Mouse (Mus musculus) CH12.LX (cell line): ENCODE results near the gene Caln1. TPM values are rescaled to one million over a fixed set of nuclear protein-coding genes. Genes with fewer than 3 reads are reported as not detected.

Experiments
- DNase-seq: peaks from one replicate; pipeline ENCODE4 v3.0.0-alpha.2; 2013; ENCODE audit errors: extremely low read depth
- H3K27ac ChIP-seq: 2 replicates; pipeline ENCODE4 v1.5.1; 2012; ENCODE audit warnings: low read depth, mild to moderate bottlenecking, control low read depth, moderate library complexity; ENCODE audit not compliant: insufficient read depth
- H3K27me3 ChIP-seq: replicated peaks from 2 replicates; pipeline ENCODE3; 2012; ENCODE audit warnings: inconsistent platforms
- H3K36me3 ChIP-seq, 2 experiments: replicated peaks in 1 of 2; 2 replicates each; pipeline versions ENCODE3 to v1.6.1; 2012; ENCODE audit warnings: inconsistent platforms in 1 of 2, low read length in 1 of 2, mild to moderate bottlenecking in 1 of 2, mixed read lengths in 1 of 2, moderate library complexity in 1 of 2; ENCODE audit not compliant: control insufficient read depth in 1 of 2, insufficient read depth in 1 of 2
- H3K4me1 ChIP-seq, 2 experiments: 2 replicates each; pipeline ENCODE4 v1.6.1; 2012; ENCODE audit warnings: inconsistent platforms in 1 of 2, moderate library complexity in 1 of 2; ENCODE audit not compliant: insufficient read depth in 2 of 2, control insufficient read depth in 1 of 2
- H3K4me2 ChIP-seq: 2 replicates; pipeline ENCODE4 v1.6.1; 2012; ENCODE audit warnings: low read depth, mild to moderate bottlenecking, control low read depth; ENCODE audit not compliant: poor library complexity, insufficient read depth, severe bottlenecking
- H3K4me3 ChIP-seq, 3 experiments: fragments of 150-350 bp in 1 of 3; sonication (generic) in 1 of 3; replicated peaks in 1 of 3; 2 replicates each; pipeline versions ENCODE3 to v1.5.1; 2011 to 2012; ENCODE audit warnings: low read depth in 2 of 3, low read length in 2 of 3, mild to moderate bottlenecking in 2 of 3, moderate library complexity in 2 of 3, control low read depth in 1 of 3, improper control_type of control experiment in 1 of 3, inconsistent platforms in 1 of 3, mixed read lengths in 1 of 3; ENCODE audit not compliant: poor library complexity in 1 of 3
- H3K79me2 ChIP-seq: replicated peaks from 2 replicates; pipeline ENCODE4 v1.6.1; 2012; ENCODE audit warnings: mild to moderate bottlenecking, moderate library complexity; ENCODE audit not compliant: control insufficient read depth, poor library complexity, insufficient read depth, severe bottlenecking; ENCODE audit errors: extremely low read depth
- H3K9ac ChIP-seq: 2 replicates; pipeline ENCODE4 v1.6.1; 2012; ENCODE audit warnings: low read depth, mild to moderate bottlenecking, control low read depth, moderate library complexity; ENCODE audit not compliant: insufficient read depth
- H3K9me3 ChIP-seq: replicated peaks from 2 replicates; pipeline ENCODE3; 2012; ENCODE audit warnings: low read length, inconsistent platforms, mixed read lengths
- CHD2 ChIP-seq: IDR thresholded peaks from 2 replicates; pipeline ENCODE4 v1.6.1; 2011; ENCODE audit warnings: low read length, improper control_type of control experiment
- CTCF ChIP-seq, 2 experiments: IDR thresholded peaks in 1 of 2; conservative IDR thresholded peaks in 1 of 2; 2 replicates each; pipeline ENCODE4 v1.5.1; 2011 to 2012; ENCODE audit warnings: low read depth in 2 of 2, low read length in 2 of 2, improper control_type of control experiment in 1 of 2, inconsistent platforms in 1 of 2, mild to moderate bottlenecking in 1 of 2, moderate library complexity in 1 of 2
- E2F4 ChIP-seq: IDR thresholded peaks from 2 replicates; pipeline ENCODE4 v1.6.1; 2011; ENCODE audit warnings: low read depth, low read length, improper control_type of control experiment; ENCODE audit not compliant: insufficient replicate concordance
- HCFC1 ChIP-seq: IDR thresholded peaks from 2 replicates; pipeline ENCODE4 v1.6.1; 2012; ENCODE audit warnings: low read depth, mild to moderate bottlenecking, inconsistent platforms, low read length, improper control_type of control experiment
- IRF4 ChIP-seq: IDR thresholded peaks from 2 replicates; pipeline ENCODE4 v1.6.1; 2014; ENCODE audit warnings: low read depth, mild to moderate bottlenecking, inconsistent platforms, low read length, improper control_type of control experiment
- JUN ChIP-seq: IDR thresholded peaks from 2 replicates; pipeline ENCODE4 v1.6.1; 2011; ENCODE audit warnings: low read depth, mild to moderate bottlenecking, low read length, improper control_type of control experiment, moderate library complexity; ENCODE audit not compliant: insufficient read depth
- JUND ChIP-seq: conservative IDR thresholded peaks from 2 replicates; pipeline ENCODE4 v1.6.1; 2011; ENCODE audit warnings: low read depth, low read length, improper control_type of control experiment
- KAT2A ChIP-seq: IDR thresholded peaks from 2 replicates; pipeline ENCODE4 v1.6.1; 2012; ENCODE audit warnings: low read length, improper control_type of control experiment, inconsistent platforms; ENCODE audit not compliant: insufficient replicate concordance
- MAX ChIP-seq: IDR thresholded peaks from 2 replicates; pipeline ENCODE4 v1.6.1; 2011; ENCODE audit warnings: low read length, improper control_type of control experiment
- MYC ChIP-seq: IDR thresholded peaks from 2 replicates; pipeline ENCODE4 v1.6.1; 2011; ENCODE audit warnings: low read depth, mild to moderate bottlenecking, improper control_type of control experiment, low read length
- NELFE ChIP-seq: IDR thresholded peaks from 2 replicates; pipeline ENCODE4 v1.6.1; 2011; ENCODE audit warnings: low read depth, low read length, improper control_type of control experiment
- PAX5 ChIP-seq: IDR thresholded peaks from 2 replicates; pipeline ENCODE4 v1.6.1; 2012; ENCODE audit warnings: low read length, inconsistent platforms, mixed read lengths
- POLR2A ChIP-seq: IDR thresholded peaks from 2 replicates; pipeline ENCODE4 v1.6.1; 2011; ENCODE audit warnings: low read depth, mild to moderate bottlenecking, improper control_type of control experiment, low read length
- POLR2AphosphoS2 ChIP-seq: IDR thresholded peaks from 2 replicates; pipeline ENCODE4 v1.6.1; 2011; ENCODE audit warnings: low read depth, low read length, improper control_type of control experiment
- RCOR1 ChIP-seq: conservative IDR thresholded peaks from 2 replicates; pipeline ENCODE4 v1.6.1; 2012; ENCODE audit warnings: low read depth, mild to moderate bottlenecking, inconsistent platforms, low read length, improper control_type of control experiment
- SMC3 ChIP-seq: IDR thresholded peaks from 2 replicates; pipeline ENCODE4 v1.6.1; 2011; ENCODE audit warnings: low read depth, low read length, improper control_type of control experiment
- TCF12 ChIP-seq: IDR thresholded peaks from 2 replicates; pipeline ENCODE4 v1.6.1; 2014; ENCODE audit warnings: low read depth, mild to moderate bottlenecking, inconsistent platforms, low read length, improper control_type of control experiment
- UBTF ChIP-seq: IDR thresholded peaks from 2 replicates; pipeline ENCODE4 v1.6.1; 2012; ENCODE audit warnings: low read depth, mild to moderate bottlenecking, inconsistent platforms, low read length, improper control_type of control experiment, moderate library complexity
- USF2 ChIP-seq: conservative IDR thresholded peaks from 2 replicates; pipeline ENCODE4 v1.6.1; 2011; ENCODE audit warnings: low read depth, low read length, improper control_type of control experiment
- dilution Hi-C: fragments of 300-500 bp; cut with MboI; formaldehyde crosslinking; loops from 2 replicates; pipeline ENCODE4 v1.14.3; 2020; ENCODE audit warnings: low sequenced_read_pairs; ENCODE audit not compliant: extremely low pct_unique_long_range_greater_than_20kb, extremely low pct_ligation_motif_present
- in situ Hi-C: fragments of 300-500 bp; cut with MboI; formaldehyde crosslinking; loops from 3 replicates; pipeline ENCODE4 v1.14.3; 2019; ENCODE audit warnings: low sequenced_read_pairs, low pct_ligation_motif_present, low pct_unique_long_range_greater_than_20kb, mixed read lengths
- polyA plus RNA-seq: library from polyadenylated mRNA; unstranded; fragments of >175 nt; gene quantifications from 2 replicates; pipeline ENCODE4 v1.2.1, GENCODE M21; 2012; ENCODE audit warnings: low read depth; ENCODE audit not compliant: insufficient read length
- total RNA-seq, 2 experiments: library from RNA; depleted of rRNA; stranded (reverse); fragments of 300-350 nt in 1 of 2; fragments of >200 nt in 1 of 2; gene quantifications; 2 replicates each; pipeline ENCODE4 v1.2.3; 2012 to 2014

The Caln1 gene
- total and polyA plus RNA-seq, 3 experiments = under 0.01 TPM; not detected in 2

- TF ChIP-seq CTCF (conservative IDR thresholded peaks at IDR 0.05 in 1 of 2, IDR thresholded peaks at IDR 0.05 in 1 of 2; ENCODE audit: low read depth in 2 of 2, low read length in 2 of 2) = peak in 1 of 2 experiments; percentile 21; a peak in 1 of 4 replicates
- TF ChIP-seq USF2 = no peak
- H3K4me3 ChIP-seq = no peak overlapping the region
- H3K4me2 ChIP-seq = no peak overlapping the region
- no peak for DNase-seq
- dilution Hi-C loops (no loop called here), in situ Hi-C loops (no loop called here)
- H3K36me3 ChIP-seq = no peaks in the 10 kb centered on the region
- no peak overlapping the region for H3K27ac ChIP-seq
- no peaks in the 10 kb centered on the region for H3K27me3 ChIP-seq
- H3K4me1 ChIP-seq = no peaks in the 10 kb centered on the region
- H3K79me2 ChIP-seq = no peaks in the 10 kb centered on the region
- no peak overlapping the region for H3K9ac ChIP-seq
- peaks cover 55% of the 10 kb centered on the region for H3K9me3 ChIP-seq
Measured at GRCm38 (mm10) chr5:130820021-130820648, 450.9 kb downstream of the Caln1 start.

- in situ Hi-C loops = no loop called here
- no peak for TF ChIP-seq IRF4
- TF ChIP-seq POLR2A = no peak
- TF ChIP-seq KAT2A = no peak
- no peak for TF ChIP-seq NELFE
- no peak for TF ChIP-seq TCF12
- no peak for TF ChIP-seq CHD2
- no peak for TF ChIP-seq CTCF (conservative IDR thresholded peaks at IDR 0.05 in 1 of 2, IDR thresholded peaks at IDR 0.05 in 1 of 2; ENCODE audit: low read depth in 2 of 2, low read length in 2 of 2)
- no peak for TF ChIP-seq MYC
- TF ChIP-seq JUN = no peak
- TF ChIP-seq POLR2AphosphoS2 = no peak
- no peak for TF ChIP-seq JUND
- TF ChIP-seq SMC3 = no peak
- no peak for TF ChIP-seq PAX5
- TF ChIP-seq RCOR1 = no peak
- no peak overlapping the region for H3K27ac ChIP-seq
Measured at GRCm38 (mm10) chr5:130820661-130821060, 451.4 kb downstream of the Caln1 start.

GRCm38 (mm10) chr5:130825797-130826196 is 456.5 kb downstream of the Caln1 start:
- no peak overlapping the region for H3K4me2 ChIP-seq
- no peaks in the 10 kb centered on the region for H3K27me3 ChIP-seq
- H3K4me3 ChIP-seq = no peak overlapping the region
- no peaks in the 10 kb centered on the region for H3K36me3 ChIP-seq
- TF ChIP-seq E2F4 (no peak), TCF12 (no peak), HCFC1 (no peak), UBTF (no peak), MAX (no peak)
- no peak for DNase-seq
- in situ Hi-C loops (no loop called here), dilution Hi-C loops (no loop called here)
- H3K4me1 ChIP-seq = no peaks in the 10 kb centered on the region
- no peaks in the 10 kb centered on the region for H3K79me2 ChIP-seq
- H3K9ac ChIP-seq = no peak overlapping the region
- peaks cover 60% of the 10 kb centered on the region for H3K9me3 ChIP-seq
- H3K27ac ChIP-seq = no peak overlapping the region

More at GRCm38 (mm10) chr5:130820661-130821060, 451.4 kb downstream of the Caln1 start:
- H3K36me3 ChIP-seq = no peaks in the 10 kb centered on the region
- DNase-seq = no peak
- no peak overlapping the region for H3K9ac ChIP-seq
- no peaks in the 10 kb centered on the region for H3K79me2 ChIP-seq
- H3K4me1 ChIP-seq = no peaks in the 10 kb centered on the region
- no peaks in the 10 kb centered on the region for H3K27me3 ChIP-seq
- H3K4me3 ChIP-seq = no peak overlapping the region
- H3K9me3 ChIP-seq = peaks cover 51% of the 10 kb centered on the region
- dilution Hi-C loops = no loop called here
- H3K4me2 ChIP-seq = no peak overlapping the region
